Mouse (Mus musculus): ENCODE data around the gene Olfr1302. TPM values are rescaled to one million over a fixed set of nuclear protein-coding genes. Genes with fewer than 3 reads are reported as not detected.

Olfr1302 gene
- polyA plus RNA-seq (2016; fragmentation: Nextera tagmentation; extraction: Ambion mirVana), result not detected in 2 replicates

GRCm38 (mm10) chr2:111777129-111777528 lies at the start of gene Olfr1302:
Gene Olfr1302 (plus strand): TSS chr2:111777429.
- H3K4me3 ChIP-seq, result no peak within 1 kb of the TSS
- H3K27ac ChIP-seq, result no peak within 1 kb of the TSS
- H3K27me3 ChIP-seq (replicated peaks), result no peaks in the 10 kb centered on the region
- 54% methylated on average over 2 of the region's 2 CpGs for WGBS (ENCODE audit: insufficient replicate concordance)
- H3K4me1 ChIP-seq, result no peaks in the 10 kb centered on the region
- H3K4me2 ChIP-seq, result no peak within 1 kb of the TSS
- ATAC-seq, result no peak
- H3K9ac ChIP-seq, result no peak within 1 kb of the TSS
- H3K9me3 ChIP-seq (replicated peaks), result no peaks in the 10 kb centered on the region
- no peaks in the 10 kb centered on the region for H3K36me3 ChIP-seq

DNA sequence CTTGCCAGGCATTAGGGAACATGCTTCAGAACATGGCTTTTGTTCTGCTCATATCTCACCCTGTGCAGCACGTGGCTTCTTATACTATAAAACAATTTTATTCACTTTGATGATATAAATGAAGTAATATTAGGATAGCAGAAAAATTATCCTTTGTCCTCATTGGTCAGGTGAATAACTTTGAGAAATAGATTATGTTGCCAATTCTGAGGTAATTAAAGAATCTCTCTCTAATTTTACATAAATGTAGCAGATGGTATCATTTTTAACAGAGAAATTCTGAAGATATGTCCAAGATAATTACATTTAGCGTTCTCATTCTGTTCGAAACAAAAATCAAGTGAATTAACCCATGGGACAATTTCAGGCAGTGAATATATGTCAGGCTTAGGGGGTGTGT lies 26.5 kb upstream of the Olfr1302 start, which contains the start of gene Olfr1301:
Olfr1301 (plus strand) TSS at position 301 of the 400 bp plus-strand sequence.
- Histone ChIP-seq H3K4me1 (no peaks in the 10 kb centered on the region), H3K9me3 (replicated peaks) (0 out of 2 replicates have a peak, but pooled peaks cover under 1% of the 10 kb centered on the region), H3K9ac (no peak within 1 kb of the TSS), H3K4me3 (no peak within 1 kb of the TSS), H3K36me3 (no peaks in the 10 kb centered on the region), H3K4me2 (no peak within 1 kb of the TSS), H3K27ac (no peak within 1 kb of the TSS), H3K27me3 (replicated peaks) (no peaks in the 10 kb centered on the region)
- ATAC-seq, result no peak
- WGBS (ENCODE audit: insufficient replicate concordance), result 70% methylated on average over 3 of the region's 3 CpGs

DNA sequence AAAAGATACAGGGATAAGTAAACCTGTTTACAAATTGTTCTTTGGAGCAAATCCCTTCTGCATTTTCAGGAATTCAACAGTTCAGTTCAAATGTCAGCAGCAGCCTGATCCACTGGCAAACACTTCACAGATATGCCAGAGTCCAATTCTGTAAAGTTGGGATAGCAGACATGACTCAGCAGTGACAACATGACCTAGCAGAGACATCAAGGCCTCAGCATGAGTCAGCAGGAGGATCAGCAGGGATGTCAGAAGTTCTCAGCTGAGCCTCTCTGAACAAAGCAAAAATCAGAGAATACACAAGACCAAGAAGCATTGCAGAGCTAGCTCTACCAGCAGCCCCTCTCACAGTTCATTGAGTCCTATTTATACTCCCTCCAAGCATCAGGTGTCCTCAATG lies 35.7 kb downstream of the Olfr1302 start:
- no peak overlapping the region for H3K27ac ChIP-seq
- H3K4me3 ChIP-seq, result no peak overlapping the region
- no peak overlapping the region for H3K4me2 ChIP-seq
- no peaks in the 10 kb centered on the region for H3K27me3 ChIP-seq (replicated peaks)
- H3K9me3 ChIP-seq (replicated peaks), result no peaks in the 10 kb centered on the region; the same call in none of the 2 replicates
- no peaks in the 10 kb centered on the region for H3K4me1 ChIP-seq
- no peak overlapping the region for H3K9ac ChIP-seq
- no peaks in the 10 kb centered on the region for H3K36me3 ChIP-seq
- ATAC-seq, result no peak

GRCm38 (mm10) chr2:111820240-111820639 lies 43.0 kb downstream of the Olfr1302 start, which contains the start of gene Olfr1303:
Gene Olfr1303 (minus strand): TSS chr2:111820340.
- WGBS (ENCODE audit: insufficient replicate concordance), result 65% methylated on average over 2 of the region's 2 CpGs
- no peaks in the 10 kb centered on the region for H3K27me3 ChIP-seq (replicated peaks)
- ATAC-seq, result no peak
- H3K9me3 ChIP-seq (replicated peaks), result no peaks in the 10 kb centered on the region
- no peak within 1 kb of the TSS for H3K4me2 ChIP-seq
- no peak within 1 kb of the TSS for H3K9ac ChIP-seq
- H3K4me3 ChIP-seq, result no peak within 1 kb of the TSS
- H3K27ac ChIP-seq, result no peak within 1 kb of the TSS
- H3K4me1 ChIP-seq, result no peaks in the 10 kb centered on the region
- no peaks in the 10 kb centered on the region for H3K36me3 ChIP-seq

Other genes with a start within 250 kb of the Olfr1302 start
- not detected in 2 replicates for gene Olfr1294, start 237.1 kb upstream of the Olfr1302 start, polyA plus RNA-seq (2016; fragmentation: Nextera tagmentation; extraction: Ambion mirVana)
- gene Olfr1295, start 207.7 kb upstream of the Olfr1302 start, polyA plus RNA-seq (2016; fragmentation: Nextera tagmentation; extraction: Ambion mirVana), result not detected in 2 replicates
- gene Olfr1297, start 150.9 kb upstream of the Olfr1302 start, polyA plus RNA-seq (2016; fragmentation: Nextera tagmentation; extraction: Ambion mirVana), result not detected in 2 replicates
- not detected in 2 replicates for gene Olfr1298, start 128.2 kb upstream of the Olfr1302 start, polyA plus RNA-seq (2016; fragmentation: Nextera tagmentation; extraction: Ambion mirVana)
- not detected in 2 replicates for gene Olfr1299, start 116.0 kb upstream of the Olfr1302 start, polyA plus RNA-seq (2016; fragmentation: Nextera tagmentation; extraction: Ambion mirVana)
- not detected in 2 replicates for gene Olfr1301, start 26.4 kb upstream of the Olfr1302 start, polyA plus RNA-seq (2016; fragmentation: Nextera tagmentation; extraction: Ambion mirVana)
- gene Olfr1303, start 42.9 kb downstream of the Olfr1302 start, polyA plus RNA-seq (2016; fragmentation: Nextera tagmentation; extraction: Ambion mirVana), result not detected in 2 replicates
- gene Olfr1305, start 99.7 kb downstream of the Olfr1302 start, polyA plus RNA-seq (2016; fragmentation: Nextera tagmentation; extraction: Ambion mirVana), result not detected in 2 replicates
- not detected in 2 replicates for gene Olfr1306, start 138.8 kb downstream of the Olfr1302 start, polyA plus RNA-seq (2016; fragmentation: Nextera tagmentation; extraction: Ambion mirVana)
- gene Olfr1307, start 172.0 kb downstream of the Olfr1302 start, polyA plus RNA-seq (2016; fragmentation: Nextera tagmentation; extraction: Ambion mirVana), result not detected in 2 replicates
- not detected in 2 replicates for gene Olfr1308, start 187.5 kb downstream of the Olfr1302 start, polyA plus RNA-seq (2016; fragmentation: Nextera tagmentation; extraction: Ambion mirVana)
- gene Olfr1309, start 212.9 kb downstream of the Olfr1302 start, polyA plus RNA-seq (2016; fragmentation: Nextera tagmentation; extraction: Ambion mirVana), result not detected in 2 replicates
- gene Olfr1310, start 235.3 kb downstream of the Olfr1302 start, polyA plus RNA-seq (2016; fragmentation: Nextera tagmentation; extraction: Ambion mirVana), result not detected in 2 replicates
- not detected in 2 replicates for gene Olfr1311, start 247.0 kb downstream of the Olfr1302 start, polyA plus RNA-seq (2016; fragmentation: Nextera tagmentation; extraction: Ambion mirVana)